Mouse (Mus musculus): Measurements from ENCODE around the gene Pik3r5.

Gene Pik3r5

GRCm38 (mm10) chr11:68404185-68404584 is 27.7 kb upstream of the Pik3r5 start:
- no peak for DNase-seq

- DNase-seq, result no peak
Observed at GRCm38 (mm10) chr11:68405576-68405975, 26.3 kb upstream of the Pik3r5 start.

- DNase-seq, result no peak
Observed at GRCm38 (mm10) chr11:68407266-68407926, 24.5 kb upstream of the Pik3r5 start.

GRCm38 (mm10) chr11:68408127-68408526 is 23.8 kb upstream of the Pik3r5 start:
- DNase-seq, result peak; percentile 84

GRCm38 (mm10) chr11:68417001-68417400 is 14.9 kb upstream of the Pik3r5 start:
- no peak for DNase-seq

GRCm38 (mm10) chr11:68417831-68418230 is 14.1 kb upstream of the Pik3r5 start:
- peak; percentile 64 for DNase-seq

GRCm38 (mm10) chr11:68425492-68426315 is 6.2 kb upstream of the Pik3r5 start:
- DNase-seq, result peak; percentile 37

- DNase-seq, result no peak
Observed at GRCm38 (mm10) chr11:68427083-68427570, 4.8 kb upstream of the Pik3r5 start.

- DNase-seq, result no peak
Observed at GRCm38 (mm10) chr11:68430662-68431061, 1.3 kb upstream of the Pik3r5 start.

- DNase-seq, result no peak
Observed at GRCm38 (mm10) chr11:68432361-68433021, 570 bp downstream of the Pik3r5 start.

GRCm38 (mm10) chr11:68433534-68433933 is 1.6 kb downstream of the Pik3r5 start:
- DNase-seq, result no peak

- no peak for DNase-seq
Observed at GRCm38 (mm10) chr11:68434697-68435096, 2.8 kb downstream of the Pik3r5 start.

- no peak for DNase-seq
Observed at GRCm38 (mm10) chr11:68435601-68436000, 3.7 kb downstream of the Pik3r5 start.

GRCm38 (mm10) chr11:68436376-68436775 is 4.5 kb downstream of the Pik3r5 start:
- DNase-seq, result no peak

GRCm38 (mm10) chr11:68440100-68440499 is 8.2 kb downstream of the Pik3r5 start:
- DNase-seq, result no peak

GRCm38 (mm10) chr11:68440965-68441364 is 9.0 kb downstream of the Pik3r5 start:
- no peak for DNase-seq

GRCm38 (mm10) chr11:68442346-68442745 is 10.4 kb downstream of the Pik3r5 start:
- DNase-seq, result no peak

GRCm38 (mm10) chr11:68442983-68443638 is 11.2 kb downstream of the Pik3r5 start:
- no peak for DNase-seq

- no peak for DNase-seq
Observed at GRCm38 (mm10) chr11:68445901-68446300, 14.0 kb downstream of the Pik3r5 start.

- DNase-seq, result no peak
Observed at GRCm38 (mm10) chr11:68446547-68446946, 14.6 kb downstream of the Pik3r5 start.

GRCm38 (mm10) chr11:68447242-68447641 is 15.3 kb downstream of the Pik3r5 start:
- DNase-seq, result no peak

- DNase-seq, result no peak
Observed at GRCm38 (mm10) chr11:68448356-68448755, 16.4 kb downstream of the Pik3r5 start.

GRCm38 (mm10) chr11:68451282-68451735 is 19.4 kb downstream of the Pik3r5 start:
- no peak for DNase-seq
